Mouse (Mus musculus): ENCODE measurements around the gene Nckap1l.

DNA sequence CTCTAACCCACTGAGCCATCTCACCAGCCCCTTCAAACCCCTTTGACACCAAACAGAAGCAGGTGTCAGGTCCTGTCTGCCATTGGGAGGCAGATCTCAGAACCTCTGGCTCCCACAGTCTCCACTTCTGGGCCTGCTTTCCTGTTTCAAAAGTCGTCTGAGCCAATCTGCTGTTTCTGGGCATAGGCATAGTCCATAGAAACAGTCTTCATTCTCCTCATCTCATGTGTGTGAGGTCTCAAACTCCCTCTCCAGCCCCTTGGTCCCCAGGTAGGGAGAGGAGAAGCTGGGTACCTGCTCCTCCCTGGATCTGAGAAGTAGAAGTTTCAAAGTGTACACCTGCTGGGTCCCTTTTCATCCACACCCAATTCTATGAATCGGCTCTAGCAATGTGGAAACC, 82.9 kb downstream of the Nckap1l start:
- TF ChIP-seq CTCF (IDR thresholded peaks at IDR 0.05; ENCODE audit: insufficient read depth, low read depth, low read length) (no peak), POLR2A (IDR thresholded peaks at IDR 0.05; ENCODE audit: insufficient read depth, low read depth, low read length) (no peak)
